Mouse (Mus musculus) olfactory bulb, adult 2 months (tissue): Measurements from ENCODE around the gene Tcf7l2.

Source experiments
- CTCF ChIP-seq: fragments of 200-500 bp; IDR thresholded peaks from 2 replicates; pipeline ENCODE4 v1.5.1; 2012; ENCODE audit warnings: low read depth, mild to moderate bottlenecking, low read length, moderate library complexity; ENCODE audit not compliant: insufficient read depth
- POLR2A ChIP-seq: fragments of 200-500 bp; IDR thresholded peaks from 2 replicates; pipeline ENCODE4 v1.6.1; 2012; ENCODE audit warnings: mild to moderate bottlenecking, low read depth, low read length, moderate library complexity; ENCODE audit not compliant: insufficient read depth

DNA sequence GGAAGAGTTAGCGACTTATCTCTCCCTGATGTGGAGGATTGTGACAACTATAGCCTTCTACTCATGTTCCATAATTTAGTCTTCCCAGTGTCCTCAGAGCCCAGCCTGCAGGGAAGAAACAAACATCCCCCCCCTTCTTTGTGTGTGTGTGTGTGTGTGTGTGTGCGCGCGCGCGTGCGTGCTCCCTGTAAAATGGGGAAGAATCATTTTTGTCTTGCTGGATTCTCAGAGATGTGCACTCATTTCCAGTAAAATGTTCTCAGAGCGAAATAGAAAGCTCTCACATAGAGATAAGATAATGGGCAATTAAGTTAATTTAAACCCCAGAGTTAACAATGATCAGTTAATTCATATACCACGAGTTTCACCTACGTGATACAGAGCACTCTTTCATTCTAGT lies 112.8 kb downstream of the Tcf7l2 start:
- TF ChIP-seq CTCF (no peak), POLR2A (no peak)
